Mouse (Mus musculus) neural tube, embryonic 14.5 days (tissue): Measurements from ENCODE around the gene Pard6b. TPM values are rescaled to one million over a fixed set of nuclear protein-coding genes. Genes with fewer than 3 reads are reported as not detected.

Experiments used
- ATAC-seq: fragments of 200-750 bp; cut with Nextera tagmentation; 2 replicates; pipeline ENCODE4 v1.8.0; 2017; ENCODE audit warnings: low read depth, mild to moderate bottlenecking, moderate TSS enrichment, moderate library complexity
- H3K27ac ChIP-seq: fragments of 300-500 bp; sonication (generic); 2 replicates; pipeline ENCODE4 v1.5.1; 2014; ENCODE audit warnings: low read depth, mild to moderate bottlenecking, control low read depth, low read length, moderate library complexity, mixed read lengths
- H3K27me3 ChIP-seq: fragments of 300-500 bp; sonication (generic); 2 replicates; pipeline ENCODE4 v1.6.1; 2014; ENCODE audit warnings: low read length; ENCODE audit not compliant: control insufficient read depth, insufficient read depth
- H3K36me3 ChIP-seq: fragments of 300-500 bp; sonication (generic); 2 replicates; pipeline ENCODE4 v1.6.1; 2014; ENCODE audit warnings: low read length, mixed read lengths; ENCODE audit not compliant: control insufficient read depth, insufficient read depth
- H3K4me1 ChIP-seq: fragments of 300-500 bp; sonication (generic); 2 replicates; pipeline ENCODE4 v1.6.1; 2014; ENCODE audit warnings: low read length; ENCODE audit not compliant: control insufficient read depth, insufficient read depth
- H3K4me2 ChIP-seq: fragments of 300-500 bp; sonication (generic); 2 replicates; pipeline ENCODE4 v1.6.1; 2014; ENCODE audit warnings: mild to moderate bottlenecking, low read depth, low read length, control low read depth
- H3K4me3 ChIP-seq: fragments of 300-500 bp; sonication (generic); 2 replicates; pipeline ENCODE4 v1.5.1; 2014; ENCODE audit warnings: low read depth, low read length, control low read depth, mixed read lengths
- H3K9ac ChIP-seq: fragments of 300-500 bp; sonication (generic); replicated peaks from 2 replicates; pipeline ENCODE4 v1.6.1; 2014; ENCODE audit warnings: low read depth, mild to moderate bottlenecking, control low read depth, low read length, mixed read lengths
- H3K9me3 ChIP-seq: fragments of 300-500 bp; sonication (generic); 2 replicates; pipeline ENCODE4 v1.6.1; 2016; ENCODE audit warnings: low read length; ENCODE audit not compliant: control insufficient read depth
- WGBS: fragments of 180-500 bp; shearing (Covaris S2); extraction: QIAGEN DNeasy Blood & Tissue Kit; methylation state at CpG from one replicate; pipeline ENCODE4 v1.1.7; 2014; 5-methylcytosine and 5-hydroxymethylcytosine counted together
- polyA plus RNA-seq: library from polyadenylated mRNA; unstranded; fragments of >200 nt; fragmentation: Nextera tagmentation; extraction: Ambion mirVana; gene quantifications from 2 replicates; pipeline ENCODE4 v1.2.1, GENCODE M21; 2014

Gene Pard6b
- polyA plus RNA-seq, 1 experiment from 2014 or later = 8.5 TPM

DNA sequence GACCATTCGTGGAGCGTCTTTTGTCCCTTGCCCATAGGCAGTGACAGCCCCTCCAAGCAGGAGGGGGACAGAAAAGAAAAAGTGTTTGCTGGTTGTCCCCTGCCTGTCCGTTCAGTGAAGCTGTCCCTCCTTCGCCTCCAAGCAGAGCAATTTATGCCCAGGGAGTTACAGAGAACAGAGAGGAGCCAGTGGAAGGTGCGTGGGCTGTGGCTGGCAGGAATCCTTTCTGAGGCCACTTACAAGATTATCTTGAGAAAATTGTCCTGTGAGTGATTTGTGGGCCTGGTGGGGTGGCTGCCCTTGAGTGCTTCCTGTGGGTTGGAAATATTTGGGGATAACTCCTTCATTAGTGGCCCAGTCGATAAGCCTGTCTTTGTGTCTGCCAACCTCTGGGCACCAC, 42.8 kb downstream of the Pard6b start:
- H3K36me3 ChIP-seq = no peaks in the 10 kb centered on the region
- no peak overlapping the region for H3K27ac ChIP-seq
- H3K9me3 ChIP-seq = no peaks in the 10 kb centered on the region
- H3K27me3 ChIP-seq = no peaks in the 10 kb centered on the region
- H3K4me2 ChIP-seq = no peak overlapping the region
- H3K9ac ChIP-seq = no peak overlapping the region
- no peak overlapping the region for H3K4me3 ChIP-seq
- H3K4me1 ChIP-seq = no peaks in the 10 kb centered on the region
- ATAC-seq = no peak
- WGBS = 81% methylated on average over 6 of the region's 6 CpGs

DNA sequence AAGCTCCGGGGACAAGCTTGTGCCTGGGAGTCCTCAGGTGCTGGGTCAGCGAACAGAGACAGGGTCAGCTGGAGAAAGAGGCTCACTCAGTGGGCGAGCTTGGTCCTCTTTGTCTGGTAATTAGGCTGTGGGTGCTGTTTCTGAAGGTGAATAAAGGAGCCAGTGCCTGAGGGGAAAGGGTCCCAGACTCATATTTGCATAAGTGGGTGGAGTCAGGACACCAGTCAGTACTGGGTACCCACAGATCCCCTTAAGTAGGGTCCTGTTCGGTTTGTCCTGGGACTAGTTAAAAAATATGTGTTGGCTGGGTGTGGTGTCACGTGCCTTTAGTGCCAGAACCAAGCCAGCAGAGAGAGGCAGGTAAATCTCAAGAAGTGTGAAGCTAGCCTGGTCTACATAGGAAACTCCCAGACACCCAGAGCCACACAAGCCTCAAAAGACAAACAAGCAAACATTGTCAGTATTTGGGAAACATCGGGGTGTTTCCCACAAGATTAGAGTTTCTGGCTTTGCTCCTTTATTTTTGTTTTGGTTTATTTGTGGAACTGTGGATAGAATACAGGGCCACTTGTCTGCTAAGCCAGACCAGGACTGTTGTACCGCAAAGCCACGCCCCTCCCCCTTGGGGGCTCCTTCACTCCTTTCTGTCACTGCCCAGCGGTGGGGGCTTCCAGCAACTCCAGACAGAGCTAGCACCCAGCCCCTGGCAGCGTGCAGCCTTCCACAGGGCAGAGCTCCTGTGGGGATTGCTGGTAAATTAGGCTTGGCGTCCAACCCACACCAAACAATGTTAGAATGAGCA, 44.7 kb downstream of the Pard6b start:
- Histone ChIP-seq H3K36me3 (no peaks in the 10 kb centered on the region), H3K27ac (no peak overlapping the region), H3K4me3 (no peak overlapping the region), H3K4me2 (no peak overlapping the region), H3K9me3 (no peaks in the 10 kb centered on the region), H3K9ac (no peak overlapping the region; the same call in 1 of the 2 replicates), H3K4me1 (no peaks in the 10 kb centered on the region), H3K27me3 (no peaks in the 10 kb centered on the region)
- 25% methylated on average over 11 of the region's 11 CpGs for WGBS
- no peak for ATAC-seq

DNA sequence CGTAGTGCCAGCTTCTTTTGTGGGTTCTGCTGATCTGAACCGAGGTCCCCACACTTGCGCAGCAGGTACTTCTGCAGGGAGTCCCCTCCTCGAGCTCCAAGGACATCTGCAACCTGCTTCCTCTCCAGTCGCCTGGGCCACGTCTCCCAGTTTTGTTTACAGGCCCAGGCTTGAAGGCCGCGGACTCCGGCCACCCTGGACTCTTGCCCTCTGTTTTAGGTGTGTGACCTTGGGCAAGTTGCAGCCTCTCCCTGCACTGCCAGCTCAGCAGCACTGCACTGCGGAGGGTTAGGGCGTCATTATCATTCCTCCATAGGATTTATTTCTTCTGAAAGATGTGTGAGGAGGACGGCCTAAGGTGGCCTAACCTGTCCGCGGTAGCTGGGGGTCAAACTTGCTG, 47.0 kb downstream of the Pard6b start:
- H3K27me3 ChIP-seq = no peaks in the 10 kb centered on the region
- no peak overlapping the region for H3K4me3 ChIP-seq
- no peak for ATAC-seq
- no peak overlapping the region for H3K9ac ChIP-seq
- WGBS = 91% methylated on average over 14 of the region's 14 CpGs
- no peak overlapping the region for H3K27ac ChIP-seq
- no peaks in the 10 kb centered on the region for H3K4me1 ChIP-seq
- H3K4me2 ChIP-seq = no peak overlapping the region
- no peaks in the 10 kb centered on the region for H3K36me3 ChIP-seq
- H3K9me3 ChIP-seq = no peaks in the 10 kb centered on the region

DNA sequence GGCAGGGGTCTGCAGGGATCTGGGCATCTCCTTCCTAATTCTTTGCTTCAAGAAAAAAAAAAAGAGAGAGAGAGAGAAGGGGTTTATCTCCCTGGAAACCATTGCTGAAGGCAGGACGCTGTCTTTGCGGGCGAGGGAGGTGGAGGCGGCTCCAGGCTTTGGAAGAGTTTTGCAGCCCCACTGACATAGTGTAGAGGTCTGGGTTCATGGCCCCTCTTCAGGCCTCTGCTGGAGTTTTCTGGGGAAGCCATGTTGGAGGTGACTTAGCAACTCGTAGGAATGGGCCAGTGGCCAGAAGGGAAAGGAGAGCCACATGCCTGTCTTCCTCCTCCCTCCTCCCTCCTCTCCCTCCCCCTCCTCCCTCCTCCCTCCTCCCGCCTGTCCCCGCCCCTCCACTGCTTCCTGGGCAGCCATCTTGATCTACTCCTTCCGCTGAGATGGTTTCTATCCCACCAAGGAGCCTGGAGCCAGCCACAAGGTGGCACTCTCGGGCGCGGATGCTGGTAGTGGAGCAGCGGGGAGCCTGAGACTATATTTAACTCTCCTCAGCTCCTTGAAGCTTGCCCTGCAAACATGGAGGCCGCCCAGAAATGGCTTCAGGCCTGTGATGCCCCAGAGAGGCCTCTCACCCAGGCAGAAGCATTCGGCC, 47.5 kb downstream of the Pard6b start:
- Histone ChIP-seq H3K4me2 (no peak overlapping the region), H3K9ac (no peak overlapping the region), H3K9me3 (no peaks in the 10 kb centered on the region), H3K4me3 (no peak overlapping the region), H3K4me1 (no peaks in the 10 kb centered on the region), H3K27ac (no peak overlapping the region), H3K27me3 (no peaks in the 10 kb centered on the region), H3K36me3 (no peaks in the 10 kb centered on the region)
- ATAC-seq = peak; percentile 72; the same call in 1 of the 2 replicates
- WGBS = 37% methylated on average over 14 of the region's 14 CpGs

DNA sequence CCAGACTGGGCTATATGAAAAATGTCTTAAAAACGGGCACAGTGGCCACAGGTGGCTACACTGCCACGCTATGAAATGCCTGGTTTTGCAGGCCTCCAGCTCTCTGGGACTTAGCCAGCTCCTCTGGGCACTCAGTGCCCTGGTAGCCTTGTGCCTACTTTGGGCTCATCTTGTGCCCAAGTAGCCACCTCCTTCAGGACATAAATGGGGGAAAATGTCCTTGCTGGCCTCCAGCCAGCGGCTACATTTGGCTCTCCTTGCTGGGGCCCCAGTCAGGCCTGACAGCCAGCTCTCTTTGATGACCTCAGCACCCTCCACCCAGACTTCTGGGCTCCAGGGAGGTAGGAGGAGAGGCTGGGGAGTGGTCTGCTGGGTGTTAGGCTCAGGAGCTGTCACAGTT, 49.2 kb downstream of the Pard6b start:
- Histone ChIP-seq H3K27me3 (no peaks in the 10 kb centered on the region), H3K27ac (no peak overlapping the region), H3K36me3 (no peaks in the 10 kb centered on the region), H3K4me1 (no peaks in the 10 kb centered on the region), H3K4me3 (no peak overlapping the region), H3K9ac (no peak overlapping the region), H3K9me3 (no peaks in the 10 kb centered on the region), H3K4me2 (no peak overlapping the region)
- no peak for ATAC-seq
- WGBS = 84% methylated on average over 3 of the region's 3 CpGs

DNA sequence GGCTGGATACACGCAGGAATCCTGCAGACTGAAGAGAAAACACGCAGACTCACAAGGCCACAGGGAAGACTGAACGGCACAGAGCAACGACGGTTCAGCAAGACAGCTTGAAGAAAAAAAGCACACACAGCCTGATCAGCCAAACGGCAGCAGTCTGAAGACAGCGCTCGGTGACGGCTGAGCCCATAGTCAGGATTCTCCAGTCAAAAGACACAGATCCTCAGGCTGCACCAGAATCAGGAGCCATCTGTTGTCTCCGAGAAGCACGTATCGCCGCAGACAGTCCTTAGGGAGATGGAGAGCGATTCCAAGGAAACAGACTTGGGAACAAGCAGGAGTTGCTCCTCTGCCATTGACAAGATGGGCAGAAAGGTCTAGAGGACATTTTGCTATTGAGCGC, 56.4 kb downstream of the Pard6b start:
- ATAC-seq = no peak
- no peaks in the 10 kb centered on the region for H3K9me3 ChIP-seq
- no peak overlapping the region for H3K27ac ChIP-seq
- no peak overlapping the region for H3K4me2 ChIP-seq
- 68% methylated on average over 15 of the region's 15 CpGs for WGBS
- no peaks in the 10 kb centered on the region for H3K36me3 ChIP-seq
- H3K27me3 ChIP-seq = no peaks in the 10 kb centered on the region
- H3K4me1 ChIP-seq = no peaks in the 10 kb centered on the region
- no peak overlapping the region for H3K9ac ChIP-seq
- no peak overlapping the region for H3K4me3 ChIP-seq

DNA sequence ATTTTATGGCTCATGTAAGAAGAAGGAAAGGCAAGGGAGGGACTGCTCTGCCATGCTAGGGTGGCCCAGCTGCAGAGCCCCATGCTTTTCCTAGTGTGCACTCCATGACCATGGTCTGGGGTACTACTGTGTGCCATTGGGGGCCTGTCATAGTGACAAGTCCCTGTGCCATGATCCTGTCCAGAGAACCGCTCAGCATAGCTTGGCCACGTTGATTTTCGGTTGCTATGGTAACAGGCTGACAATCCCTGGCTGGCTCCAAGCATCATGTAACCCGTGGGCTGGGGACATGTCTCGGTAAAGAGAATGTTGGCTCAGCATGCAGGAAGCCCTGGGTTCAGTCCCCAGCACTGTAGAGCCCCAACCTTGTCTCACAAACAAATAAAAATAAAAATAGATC, 63.0 kb downstream of the Pard6b start:
- no peak overlapping the region for H3K9ac ChIP-seq
- ATAC-seq = peak; percentile 21; the same call in 1 of the 2 replicates
- no peak overlapping the region for H3K27ac ChIP-seq
- no peak overlapping the region for H3K4me3 ChIP-seq
- WGBS = 25% methylated on average over 5 of the region's 5 CpGs
- H3K4me1 ChIP-seq = no peaks in the 10 kb centered on the region
- no peaks in the 10 kb centered on the region for H3K9me3 ChIP-seq
- no peak overlapping the region for H3K4me2 ChIP-seq
- H3K27me3 ChIP-seq = no peaks in the 10 kb centered on the region
- no peaks in the 10 kb centered on the region for H3K36me3 ChIP-seq

DNA sequence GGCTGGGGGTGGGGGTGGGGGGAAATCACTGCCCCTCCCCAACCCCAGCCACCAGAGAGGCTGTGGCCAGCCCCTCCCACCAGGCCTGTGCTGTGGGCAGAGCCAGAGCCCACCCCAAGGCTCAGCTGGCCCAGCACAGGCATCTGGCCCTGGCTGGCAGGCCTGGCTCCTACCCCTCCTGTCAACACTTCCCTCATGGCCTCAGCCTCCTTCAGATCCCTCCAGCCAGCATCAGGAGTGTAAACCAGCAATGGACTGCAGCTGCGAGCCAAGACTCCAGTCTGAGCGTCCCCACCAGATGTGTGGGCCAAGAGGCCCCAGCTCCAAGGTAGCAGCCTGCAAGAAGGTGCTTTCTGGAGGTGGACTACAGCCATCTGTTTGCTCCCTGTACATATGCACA, 64.6 kb downstream of the Pard6b start:
- no peaks in the 10 kb centered on the region for H3K27me3 ChIP-seq
- H3K9me3 ChIP-seq = no peaks in the 10 kb centered on the region
- no peak overlapping the region for H3K4me3 ChIP-seq
- H3K9ac ChIP-seq = no peak overlapping the region; the same call in 1 of the 2 replicates
- no peak overlapping the region for H3K27ac ChIP-seq
- WGBS = 75% methylated on average over 2 of the region's 2 CpGs
- no peaks in the 10 kb centered on the region for H3K36me3 ChIP-seq
- no peak for ATAC-seq
- H3K4me1 ChIP-seq = no peaks in the 10 kb centered on the region
- H3K4me2 ChIP-seq = no peak overlapping the region

DNA sequence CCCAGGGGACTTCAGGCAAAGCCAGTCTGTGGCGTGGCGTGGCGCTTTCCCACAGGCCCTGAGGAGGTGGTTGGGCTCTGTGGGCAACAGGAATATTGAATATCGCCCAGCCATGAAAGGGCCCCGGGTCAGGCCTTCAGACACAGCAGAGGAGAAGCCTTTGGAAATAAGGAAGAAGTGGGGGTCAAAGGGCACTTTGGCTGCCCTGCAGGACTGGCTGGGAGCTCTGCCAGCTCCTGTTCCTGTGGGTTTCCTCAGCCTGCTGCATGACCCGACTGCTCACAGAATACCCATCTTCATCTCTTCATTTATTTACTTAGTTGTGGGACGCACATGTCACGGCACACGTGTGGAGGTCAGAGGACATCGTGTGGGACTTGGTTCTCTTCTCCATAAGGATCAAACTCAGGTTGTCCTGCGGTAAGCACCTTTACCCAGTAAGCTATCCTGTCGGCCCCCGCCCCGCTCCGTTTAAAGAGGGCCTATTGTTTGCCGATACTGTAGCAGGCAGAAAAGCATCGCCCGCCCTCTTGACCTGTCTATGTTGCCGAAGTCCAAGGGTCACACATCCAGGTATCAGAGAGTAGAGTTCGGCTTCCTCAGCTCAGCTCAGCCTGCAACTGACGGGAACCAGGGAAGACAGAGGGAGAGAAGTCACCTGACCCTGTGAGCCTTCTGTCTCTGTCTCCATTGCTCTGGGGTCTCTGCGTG, 67.1 kb downstream of the Pard6b start:
- WGBS = 75% methylated on average over 22 of the region's 22 CpGs
- H3K9me3 ChIP-seq = no peaks in the 10 kb centered on the region

More for the DNA sequence above, 67.1 kb downstream of the Pard6b start:
- Histone ChIP-seq H3K36me3 (no peaks in the 10 kb centered on the region), H3K4me1 (no peaks in the 10 kb centered on the region), H3K4me3 (no peak overlapping the region), H3K4me2 (no peak overlapping the region), H3K9ac (no peak overlapping the region), H3K27ac (no peak overlapping the region), H3K27me3 (no peaks in the 10 kb centered on the region)
- ATAC-seq = no peak
